Mouse (Mus musculus) heart, embryonic 15.5 days (tissue): ENCODE data around the gene Tcte1. TPM values are rescaled to one million over a fixed set of nuclear protein-coding genes. Genes with fewer than 3 reads are reported as not detected.

Experiments used
- ATAC-seq: fragments of 200-750 bp; cut with Nextera tagmentation; replicated peaks from 2 replicates; pipeline ENCODE4 v1.8.0; 2017; ENCODE audit warnings: low read depth, moderate TSS enrichment; ENCODE audit not compliant: insufficient number of reproducible peaks, insufficient read depth, low FRiP score
- H3K27ac ChIP-seq: fragments of 300-500 bp; sonication (generic); 2 replicates; pipeline ENCODE4 v1.5.1; 2015; ENCODE audit warnings: mild to moderate bottlenecking, inconsistent platforms
- H3K27me3 ChIP-seq: fragments of 300-500 bp; sonication (generic); 2 replicates; pipeline ENCODE4 v1.6.1; 2015; ENCODE audit warnings: inconsistent platforms
- H3K36me3 ChIP-seq: fragments of 300-500 bp; sonication (generic); 2 replicates; pipeline ENCODE4 v1.6.1; 2015; ENCODE audit warnings: mild to moderate bottlenecking, inconsistent platforms
- H3K4me1 ChIP-seq: fragments of 300-500 bp; sonication (generic); replicated peaks from 2 replicates; pipeline ENCODE4 v1.6.1; 2015; ENCODE audit warnings: inconsistent platforms
- H3K4me2 ChIP-seq: fragments of 300-500 bp; sonication (generic); 2 replicates; pipeline ENCODE4 v1.6.1; 2015; ENCODE audit warnings: inconsistent platforms, mild to moderate bottlenecking, moderate library complexity
- H3K4me3 ChIP-seq: fragments of 300-500 bp; sonication (generic); 2 replicates; pipeline ENCODE4 v1.5.1; 2015; ENCODE audit warnings: mild to moderate bottlenecking, inconsistent platforms
- H3K9ac ChIP-seq: fragments of 300-500 bp; sonication (generic); 2 replicates; pipeline ENCODE4 v1.6.1; 2015; ENCODE audit warnings: mild to moderate bottlenecking, inconsistent platforms
- H3K9me3 ChIP-seq: fragments of 300-500 bp; sonication (generic); replicated peaks from 2 replicates; pipeline ENCODE4 v1.6.1; 2016; ENCODE audit warnings: inconsistent platforms
- WGBS: fragments of 180-500 bp; shearing (Covaris S2); methylation state at CpG from one replicate; pipeline ENCODE4 v1.1.7; 2015; ENCODE audit warnings: mixed read lengths; 5-methylcytosine and 5-hydroxymethylcytosine counted together
- polyA plus RNA-seq: library from polyadenylated mRNA; unstranded; fragments of >200 nt; fragmentation: Nextera tagmentation; extraction: Ambion mirVana; gene quantifications from 2 replicates; pipeline ENCODE4 v1.2.1, GENCODE M21; 2015

The Tcte1 gene
- polyA plus RNA-seq = 0.16 and 0.29 TPM in 2 replicates

GRCm38 (mm10) chr17:45523263-45523662 lies at the start of gene Tcte1:
Tcte1 (plus strand) TSS chr17:45523434.
- Histone ChIP-seq H3K27me3 (peaks cover 24% of the 10 kb centered on the region), H3K4me3 (peak within 1 kb of the TSS; percentile 42), H3K9ac (peak within 1 kb of the TSS; percentile 44), H3K27ac (no peak within 1 kb of the TSS), H3K4me2 (peak within 1 kb of the TSS; percentile 81), H3K9me3 (no peaks in the 10 kb centered on the region), H3K36me3 (no peaks in the 10 kb centered on the region; the same call in 1 of the 2 replicates), H3K4me1 (peaks cover 23% of the 10 kb centered on the region)
- peak; percentile 48; the same call in 1 of the 2 replicates for ATAC-seq
- under 1% methylated on average over 21 of the region's 21 CpGs for WGBS

DNA sequence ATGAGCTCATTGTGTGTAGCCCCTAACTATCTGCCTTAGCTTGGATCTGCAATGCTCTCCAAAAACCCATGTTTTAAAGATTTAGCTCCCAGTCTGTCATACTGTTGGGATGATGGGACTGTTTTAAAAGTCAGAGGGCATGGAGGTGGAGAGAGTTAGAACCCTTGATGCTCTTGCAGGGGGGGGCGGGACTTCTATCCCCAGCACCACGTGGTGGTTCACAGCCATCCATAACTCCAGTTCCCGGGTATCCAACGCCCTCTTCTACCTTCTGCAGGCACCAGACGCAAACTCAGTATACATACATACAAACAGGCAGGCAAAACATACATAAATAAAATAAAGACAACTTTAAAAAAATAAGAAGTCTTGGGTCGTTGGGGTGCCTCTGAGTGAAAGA lies 49.6 kb upstream of the Tcte1 start:
- H3K4me3 ChIP-seq = no peak overlapping the region
- WGBS = 71% methylated on average over 6 of the region's 6 CpGs
- peaks cover 16% of the 10 kb centered on the region for H3K27me3 ChIP-seq
- H3K9ac ChIP-seq = no peak overlapping the region
- no peak overlapping the region for H3K4me2 ChIP-seq
- no peak for ATAC-seq
- no peaks in the 10 kb centered on the region for H3K36me3 ChIP-seq
- H3K27ac ChIP-seq = no peak overlapping the region
- no peaks in the 10 kb centered on the region for H3K9me3 ChIP-seq
- peaks cover 18% of the 10 kb centered on the region for H3K4me1 ChIP-seq

DNA sequence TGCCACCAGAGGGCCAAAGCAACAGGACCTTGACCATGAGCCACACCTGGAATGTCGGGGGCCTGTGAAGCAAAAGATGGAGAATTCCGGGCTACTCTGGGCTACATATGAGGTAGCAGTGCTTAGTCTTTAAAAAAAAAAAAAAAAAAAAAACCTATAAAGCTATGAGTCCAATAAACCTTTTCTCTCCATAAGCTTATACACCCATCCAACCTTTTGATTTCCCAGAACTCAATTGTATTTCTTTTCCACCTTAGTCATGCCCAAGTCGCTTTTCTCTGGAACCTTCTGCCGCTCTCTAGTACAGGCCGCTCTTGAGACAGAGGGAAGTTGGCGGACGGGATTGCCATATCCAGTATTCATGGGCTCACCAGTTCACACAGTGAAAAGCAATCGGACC lies 49.1 kb upstream of the Tcte1 start:
- Histone ChIP-seq H3K9me3 (no peaks in the 10 kb centered on the region), H3K9ac (peak overlapping the region; percentile 36; the same call in 1 of the 2 replicates), H3K4me3 (peak overlapping the region; percentile 52), H3K27ac (no peak overlapping the region), H3K36me3 (no peaks in the 10 kb centered on the region), H3K27me3 (peaks cover 16% of the 10 kb centered on the region), H3K4me1 (peaks cover 20% of the 10 kb centered on the region), H3K4me2 (peak overlapping the region; percentile 77)
- 69% methylated on average over 8 of the region's 8 CpGs for WGBS
- no peak for ATAC-seq

DNA sequence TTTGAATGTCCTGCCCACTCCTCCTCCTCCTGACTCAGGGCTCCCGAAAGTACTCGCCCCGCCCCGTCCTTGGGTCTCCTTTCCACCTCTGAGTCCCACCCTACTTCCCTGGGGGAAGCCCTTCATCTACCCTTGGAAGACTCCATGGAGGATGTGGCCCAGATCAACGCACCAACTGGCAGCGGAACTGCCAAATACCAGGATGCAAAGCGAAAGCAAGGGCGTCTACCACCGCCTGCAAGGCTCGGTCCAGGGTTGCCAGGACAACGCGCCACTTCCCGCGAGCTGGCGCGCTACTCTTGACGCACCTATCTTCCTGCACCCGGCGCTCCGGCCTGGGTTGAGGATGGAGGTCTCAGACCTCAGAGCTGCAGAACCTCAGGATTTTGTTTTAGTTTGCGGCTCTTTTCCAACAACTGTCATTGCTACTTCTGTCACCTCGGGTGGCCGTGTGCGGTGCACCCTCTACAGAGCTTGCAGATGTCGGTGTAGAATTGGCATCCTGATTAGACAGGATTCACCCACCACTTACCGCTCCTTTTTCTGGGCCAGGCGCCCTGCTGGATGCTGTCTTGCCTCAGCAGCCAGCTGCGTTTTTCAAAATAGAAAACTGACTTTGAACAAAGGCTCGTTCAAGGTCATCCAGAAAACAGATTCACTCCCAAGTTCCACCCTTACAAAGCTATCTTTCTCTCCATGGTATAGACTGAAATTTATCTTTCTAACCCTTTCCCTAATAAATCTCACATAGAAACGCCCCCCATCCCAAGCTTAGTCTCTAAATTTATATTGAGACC lies 48.4 kb upstream of the Tcte1 start, which contains the start of gene Spats1:
TSS of gene Spats1 (minus strand) at position 747 of the 797 bp plus-strand sequence.
- peaks cover 16% of the 10 kb centered on the region for H3K27me3 ChIP-seq
- H3K36me3 ChIP-seq = no peaks in the 10 kb centered on the region

GRCm38 (mm10) chr17:45478234-45478825 lies 44.9 kb upstream of the Tcte1 start:
- Histone ChIP-seq H3K27ac (no peak overlapping the region), H3K4me3 (no peak overlapping the region), H3K9ac (no peak overlapping the region), H3K36me3 (no peaks in the 10 kb centered on the region), H3K4me1 (peaks cover 20% of the 10 kb centered on the region), H3K9me3 (no peaks in the 10 kb centered on the region), H3K27me3 (peaks cover 16% of the 10 kb centered on the region), H3K4me2 (no peak overlapping the region; the same call in 1 of the 2 replicates)
- no peak for ATAC-seq
- 8% methylated on average over 12 of the region's 12 CpGs for WGBS

More for the DNA sequence above, 48.4 kb upstream of the Tcte1 start, which contains the start of gene Spats1:
- Histone ChIP-seq H3K4me3 (peak within 1 kb of the TSS; percentile 52), H3K4me2 (peak within 1 kb of the TSS; percentile 77), H3K4me1 (peaks cover 20% of the 10 kb centered on the region), H3K27ac (0 out of 2 replicates have a peak within 1 kb of the TSS, but pooled peaks have one; percentile 8), H3K9me3 (no peaks in the 10 kb centered on the region), H3K9ac (peak within 1 kb of the TSS; percentile 36)
- peak; percentile 57 for ATAC-seq
- 4% methylated on average over 30 of the region's 30 CpGs for WGBS

GRCm38 (mm10) chr17:45480429-45480828 lies 42.8 kb upstream of the Tcte1 start:
- no peak overlapping the region for H3K27ac ChIP-seq
- no peaks in the 10 kb centered on the region for H3K9me3 ChIP-seq
- no peak overlapping the region for H3K4me3 ChIP-seq
- H3K9ac ChIP-seq = no peak overlapping the region
- H3K4me1 ChIP-seq = peaks cover 9% of the 10 kb centered on the region; the same call in 1 of the 2 replicates
- no peaks in the 10 kb centered on the region for H3K36me3 ChIP-seq
- peaks cover 11% of the 10 kb centered on the region for H3K27me3 ChIP-seq
- WGBS = 37% methylated on average over 2 of the region's 2 CpGs
- ATAC-seq = no peak
- H3K4me2 ChIP-seq = no peak overlapping the region

DNA sequence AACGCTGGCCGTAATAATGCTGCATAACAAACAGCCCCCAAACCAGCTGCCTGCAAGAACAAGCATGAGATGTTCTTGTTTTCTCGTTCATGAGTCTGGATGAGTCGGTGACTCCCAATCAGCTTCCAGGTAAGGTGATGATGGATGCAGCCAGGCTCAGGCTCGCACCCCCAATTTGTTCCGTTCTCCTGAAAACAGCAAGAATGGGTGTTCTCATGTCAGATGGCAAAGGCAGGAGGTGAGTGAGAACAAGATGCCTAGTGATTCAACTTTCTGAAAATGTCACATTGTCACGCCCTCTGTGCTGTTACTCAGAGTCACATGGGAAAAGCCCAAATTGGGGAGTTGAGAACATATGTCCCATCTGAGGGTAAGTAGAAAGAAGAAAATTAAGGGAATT lies 37.7 kb upstream of the Tcte1 start:
- Histone ChIP-seq H3K9ac (no peak overlapping the region), H3K4me1 (no peaks in the 10 kb centered on the region), H3K36me3 (no peaks in the 10 kb centered on the region), H3K9me3 (no peaks in the 10 kb centered on the region), H3K27ac (no peak overlapping the region), H3K4me3 (no peak overlapping the region), H3K4me2 (no peak overlapping the region), H3K27me3 (peaks cover 4% of the 10 kb centered on the region; the same call in 1 of the 2 replicates)
- 76% methylated on average over 7 of the region's 7 CpGs for WGBS
- ATAC-seq = no peak

GRCm38 (mm10) chr17:45487216-45487615 lies 36.0 kb upstream of the Tcte1 start:
- 10% methylated on average over 5 of the region's 5 CpGs for WGBS

GRCm38 (mm10) chr17:45488321-45489254 lies 34.6 kb upstream of the Tcte1 start:
- Histone ChIP-seq H3K4me1 (peaks cover 6% of the 10 kb centered on the region; the same call in 1 of the 2 replicates), H3K9me3 (no peaks in the 10 kb centered on the region), H3K4me2 (no peak overlapping the region), H3K36me3 (no peaks in the 10 kb centered on the region), H3K27me3 (peaks cover 9% of the 10 kb centered on the region; the same call in 1 of the 2 replicates), H3K27ac (no peak overlapping the region), H3K9ac (no peak overlapping the region), H3K4me3 (no peak overlapping the region)
- ATAC-seq = no peak; the same call in 1 of the 2 replicates
- WGBS = 77% methylated on average over 23 of the region's 23 CpGs

More at GRCm38 (mm10) chr17:45487216-45487615, 36.0 kb upstream of the Tcte1 start:
- ATAC-seq = no peak
- H3K9me3 ChIP-seq = no peaks in the 10 kb centered on the region
- no peak overlapping the region for H3K4me3 ChIP-seq
- no peak overlapping the region for H3K4me2 ChIP-seq
- peaks cover 6% of the 10 kb centered on the region; the same call in 1 of the 2 replicates for H3K4me1 ChIP-seq
- no peak overlapping the region for H3K9ac ChIP-seq
- no peaks in the 10 kb centered on the region for H3K36me3 ChIP-seq
- no peak overlapping the region for H3K27ac ChIP-seq
- peaks cover 4% of the 10 kb centered on the region; the same call in 1 of the 2 replicates for H3K27me3 ChIP-seq

- H3K4me3 ChIP-seq = no peak overlapping the region
- no peak overlapping the region for H3K9ac ChIP-seq
- peaks cover 6% of the 10 kb centered on the region; the same call in 1 of the 2 replicates for H3K4me1 ChIP-seq
- H3K27me3 ChIP-seq = peaks cover 9% of the 10 kb centered on the region; the same call in 1 of the 2 replicates
- H3K4me2 ChIP-seq = no peak overlapping the region
- H3K27ac ChIP-seq = no peak overlapping the region
- H3K36me3 ChIP-seq = no peaks in the 10 kb centered on the region
- H3K9me3 ChIP-seq = no peaks in the 10 kb centered on the region
- WGBS = 78% methylated on average over 6 of the region's 6 CpGs
- ATAC-seq = no peak
These were observed 33.5 kb upstream of the Tcte1 start for GRCm38 (mm10) chr17:45489736-45490135.
